Mouse (Mus musculus): ENCODE results near the gene Larp1b. TPM values are rescaled to one million over a fixed set of nuclear protein-coding genes. Genes with fewer than 3 reads are reported as not detected.

The Larp1b gene
- polyA plus RNA-seq, 1 experiment from 2014 or later: 2.8 TPM

DNA sequence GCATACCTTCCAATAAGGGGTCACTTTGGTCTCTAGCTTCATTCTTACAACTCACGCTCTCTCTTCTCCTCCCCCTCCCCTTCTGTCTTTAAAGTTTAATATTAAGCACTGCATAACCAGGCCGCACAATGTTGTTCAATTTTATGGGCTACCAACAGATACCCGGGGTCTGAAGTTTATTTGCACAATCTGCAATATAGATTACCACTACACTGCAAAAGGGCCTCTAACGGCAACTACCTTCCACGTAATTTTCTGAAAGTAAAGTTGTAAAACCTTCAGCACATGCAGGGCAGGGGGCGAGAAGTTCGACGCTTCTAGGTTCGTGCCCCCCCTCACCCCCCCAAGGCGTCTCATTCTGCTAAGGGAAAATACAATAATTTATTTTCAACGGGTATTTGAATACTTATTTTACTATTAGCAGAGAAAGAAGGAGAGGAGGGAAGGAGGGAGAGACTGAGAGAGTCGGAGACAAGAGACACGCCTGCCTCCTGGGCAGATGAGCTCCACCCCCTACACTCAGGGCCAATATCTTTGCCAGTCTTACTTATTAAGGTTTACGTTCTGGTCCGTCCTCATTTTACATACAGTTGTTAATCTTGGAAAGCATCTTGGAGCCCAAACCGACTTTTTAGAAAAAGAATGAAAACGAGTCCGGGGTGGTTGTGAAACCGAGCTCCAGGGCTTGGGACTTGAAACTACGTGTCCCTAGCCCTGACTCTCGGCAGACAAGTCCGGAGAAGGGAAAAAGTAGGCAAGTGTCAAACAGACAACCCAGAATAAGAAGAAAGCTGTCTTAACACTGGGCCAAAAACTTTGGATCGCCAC is 132.1 kb downstream of the Larp1b start:
- Histone ChIP-seq H3K36me3 (ENCODE audit: control insufficient read depth, insufficient read depth, low read length) (no peaks in the 10 kb centered on the region), H3K4me2 (ENCODE audit: low read depth, low read length, severe bottlenecking) (peak overlapping the region; percentile 78), H3K27ac (ENCODE audit: low read depth, low read length) (no peak overlapping the region), H3K9me3 (ENCODE audit: control insufficient read depth, low read length) (no peaks in the 10 kb centered on the region), H3K4me3 (ENCODE audit: low read depth, low read length) (peak overlapping the region; percentile 89), H3K9ac (ENCODE audit: low read length) (peak overlapping the region; percentile 79), H3K4me1 (replicated peaks; ENCODE audit: control insufficient read depth, insufficient read depth, low read length) (no peaks in the 10 kb centered on the region; the same call in 1 of the 2 replicates), H3K27me3 (ENCODE audit: control insufficient read depth, insufficient read depth, low read length) (no peaks in the 10 kb centered on the region)
- ATAC-seq (replicated peaks; ENCODE audit: low FRiP score): no peak
- 3% methylated on average over 23 of the region's 23 CpGs for WGBS
- no peak for DNase-seq (ENCODE audit: low spot score)

- no peaks in the 10 kb centered on the region for H3K9me3 ChIP-seq (ENCODE audit: control insufficient read depth, low read length)
- H3K27me3 ChIP-seq (ENCODE audit: control insufficient read depth, insufficient read depth, low read length): no peaks in the 10 kb centered on the region
- H3K9ac ChIP-seq (ENCODE audit: low read length): peak overlapping the region; percentile 79
- WGBS: 0% methylated on average over 42 of the region's 43 CpGs
- no peak overlapping the region for H3K27ac ChIP-seq (ENCODE audit: low read depth, low read length)
- H3K4me2 ChIP-seq (ENCODE audit: low read depth, low read length, severe bottlenecking): peak overlapping the region; percentile 78
- H3K4me3 ChIP-seq (ENCODE audit: low read depth, low read length): peak overlapping the region; percentile 89
- ATAC-seq (replicated peaks; ENCODE audit: low FRiP score) (peak; percentile 63), DNase-seq (ENCODE audit: low spot score) (no peak)
- H3K4me1 ChIP-seq (replicated peaks; ENCODE audit: control insufficient read depth, insufficient read depth, low read length): no peaks in the 10 kb centered on the region; the same call in 1 of the 2 replicates
- no peaks in the 10 kb centered on the region for H3K36me3 ChIP-seq (ENCODE audit: control insufficient read depth, insufficient read depth, low read length)
These were observed 132.9 kb downstream of the Larp1b start for GRCm38 (mm10) chr3:41082520-41082884.

DNA sequence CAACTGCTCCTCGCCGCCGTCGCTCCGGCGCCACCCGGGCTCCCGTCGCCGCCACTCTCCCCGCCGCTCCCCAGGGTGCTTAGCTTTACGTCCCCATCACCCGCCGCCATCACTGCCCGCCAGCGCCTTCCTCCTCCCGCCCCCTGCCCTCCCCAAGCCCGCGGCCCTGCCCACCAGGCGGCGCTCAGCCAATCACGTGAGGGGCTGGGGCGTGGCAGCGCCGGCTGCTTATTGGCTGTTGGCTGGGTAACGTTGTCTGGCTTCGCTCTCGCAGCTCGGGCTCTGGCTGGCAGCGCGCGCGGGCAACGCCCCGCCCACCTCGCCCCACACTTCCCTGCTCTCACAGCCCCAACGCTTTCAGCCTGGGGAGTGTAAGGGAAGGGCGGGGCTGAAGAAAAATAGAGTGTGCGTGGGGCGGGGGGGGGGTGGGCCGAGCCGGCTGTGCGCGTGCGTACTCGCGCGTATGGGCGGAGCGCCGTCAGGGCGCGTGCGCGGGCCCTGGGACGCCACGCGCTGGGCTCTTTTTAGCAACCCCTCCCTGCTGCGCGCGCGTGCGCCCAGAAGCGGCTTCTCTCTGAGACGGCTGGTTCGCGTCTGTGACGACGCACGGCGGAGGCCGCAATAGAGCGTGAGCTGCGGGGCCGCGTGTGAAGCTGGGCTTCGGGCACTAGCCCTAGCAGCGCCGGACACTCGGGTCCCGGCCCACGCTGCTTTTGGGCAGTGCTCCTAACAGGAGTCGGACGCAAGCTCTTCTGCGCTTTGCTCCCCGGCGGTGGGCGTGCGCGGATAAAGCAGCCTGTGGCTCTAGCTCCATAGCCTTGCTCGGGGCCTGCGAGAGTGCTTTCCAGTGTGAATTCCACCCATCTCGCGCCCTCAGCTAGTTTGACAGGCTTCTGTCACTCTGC is 133.5 kb downstream of the Larp1b start, which contains the start of gene Pgrmc2:
Gene Pgrmc2 (minus strand): TSS at position 162 of the 905 bp plus-strand sequence.
- peak within 1 kb of the TSS; percentile 89 for H3K4me3 ChIP-seq (ENCODE audit: low read depth, low read length)
- no peaks in the 10 kb centered on the region; the same call in 1 of the 2 replicates for H3K4me1 ChIP-seq (replicated peaks; ENCODE audit: control insufficient read depth, insufficient read depth, low read length)
- DNase-seq (ENCODE audit: low spot score) (peak; percentile 99), ATAC-seq (replicated peaks; ENCODE audit: low FRiP score) (peak; percentile 99)
- H3K27ac ChIP-seq (ENCODE audit: low read depth, low read length): peak within 1 kb of the TSS; percentile 83
- no peaks in the 10 kb centered on the region for H3K27me3 ChIP-seq (ENCODE audit: control insufficient read depth, insufficient read depth, low read length)
- under 1% methylated on average over 87 of the region's 95 CpGs for WGBS
- H3K9me3 ChIP-seq (ENCODE audit: control insufficient read depth, low read length): no peaks in the 10 kb centered on the region
- H3K9ac ChIP-seq (ENCODE audit: low read length): peak within 1 kb of the TSS; percentile 80
- H3K36me3 ChIP-seq (ENCODE audit: control insufficient read depth, insufficient read depth, low read length): no peaks in the 10 kb centered on the region
- H3K4me2 ChIP-seq (ENCODE audit: low read depth, low read length, severe bottlenecking): peak within 1 kb of the TSS; percentile 78

DNA sequence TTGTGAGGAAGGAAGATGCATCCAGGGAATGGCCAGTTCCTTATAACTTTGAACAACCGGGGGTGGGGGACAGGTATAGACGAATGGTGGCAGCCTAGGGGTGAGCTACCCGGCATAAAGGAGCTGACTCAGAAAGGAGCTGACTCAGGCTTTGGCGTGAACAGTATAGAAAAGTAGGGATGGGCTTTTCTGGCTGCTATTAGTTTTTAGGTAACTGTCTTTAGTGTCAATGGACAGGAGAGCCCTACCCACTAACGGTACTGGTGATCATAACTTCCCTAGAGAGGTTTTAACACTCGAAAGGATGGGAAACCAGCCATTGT is 134.1 kb downstream of the Larp1b start:
- Histone ChIP-seq H3K4me3 (ENCODE audit: low read depth, low read length) (peak overlapping the region; percentile 89), H3K9me3 (ENCODE audit: control insufficient read depth, low read length) (no peaks in the 10 kb centered on the region), H3K27ac (ENCODE audit: low read depth, low read length) (peak overlapping the region; percentile 83), H3K4me2 (ENCODE audit: low read depth, low read length, severe bottlenecking) (peak overlapping the region; percentile 78), H3K9ac (ENCODE audit: low read length) (peak overlapping the region; percentile 80), H3K4me1 (replicated peaks; ENCODE audit: control insufficient read depth, insufficient read depth, low read length) (no peaks in the 10 kb centered on the region; the same call in 1 of the 2 replicates), H3K27me3 (ENCODE audit: control insufficient read depth, insufficient read depth, low read length) (no peaks in the 10 kb centered on the region), H3K36me3 (ENCODE audit: control insufficient read depth, insufficient read depth, low read length) (no peaks in the 10 kb centered on the region)
- WGBS: 5% methylated on average over 6 of the region's 6 CpGs
- DNase-seq (ENCODE audit: low spot score) (no peak), ATAC-seq (replicated peaks; ENCODE audit: low FRiP score) (peak; percentile 41)

DNA sequence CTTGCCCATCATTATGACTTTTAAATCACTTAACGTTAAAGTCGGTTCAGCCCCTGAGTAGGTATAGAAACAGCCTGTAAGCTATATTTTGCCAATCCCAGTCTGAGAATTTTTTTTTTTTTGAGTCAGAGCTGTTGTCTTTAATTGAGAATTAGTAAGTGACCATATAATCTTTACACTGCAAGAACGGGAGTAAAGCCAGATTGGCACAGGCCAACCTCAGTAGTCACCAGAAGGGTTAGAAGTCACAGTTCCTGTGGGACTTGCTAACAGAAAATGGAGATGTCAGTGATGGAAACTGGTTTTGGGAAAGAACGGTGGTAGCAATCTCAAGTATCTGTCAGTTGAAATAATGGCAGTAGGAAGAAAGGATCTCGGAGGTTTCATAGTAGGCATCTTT is 134.8 kb downstream of the Larp1b start:
- no peak for ATAC-seq (replicated peaks; ENCODE audit: low FRiP score)
- Histone ChIP-seq H3K4me3 (ENCODE audit: low read depth, low read length) (no peak overlapping the region), H3K9me3 (ENCODE audit: control insufficient read depth, low read length) (no peaks in the 10 kb centered on the region), H3K36me3 (ENCODE audit: control insufficient read depth, insufficient read depth, low read length) (no peaks in the 10 kb centered on the region), H3K27ac (ENCODE audit: low read depth, low read length) (no peak overlapping the region), H3K4me2 (ENCODE audit: low read depth, low read length, severe bottlenecking) (no peak overlapping the region), H3K27me3 (ENCODE audit: control insufficient read depth, insufficient read depth, low read length) (no peaks in the 10 kb centered on the region), H3K9ac (ENCODE audit: low read length) (no peak overlapping the region), H3K4me1 (replicated peaks; ENCODE audit: control insufficient read depth, insufficient read depth, low read length) (no peaks in the 10 kb centered on the region; the same call in 1 of the 2 replicates)
- 91% methylated on average over 5 of the region's 5 CpGs for WGBS
- DNase-seq (ENCODE audit: low spot score): no peak

GRCm38 (mm10) chr3:41087071-41087470 is 137.4 kb downstream of the Larp1b start:
- Histone ChIP-seq H3K4me2 (ENCODE audit: low read depth, low read length, severe bottlenecking) (no peak overlapping the region), H3K27ac (ENCODE audit: low read depth, low read length) (no peak overlapping the region), H3K9me3 (ENCODE audit: control insufficient read depth, low read length) (no peaks in the 10 kb centered on the region), H3K36me3 (ENCODE audit: control insufficient read depth, insufficient read depth, low read length) (no peaks in the 10 kb centered on the region), H3K4me1 (replicated peaks; ENCODE audit: control insufficient read depth, insufficient read depth, low read length) (no peaks in the 10 kb centered on the region), H3K4me3 (ENCODE audit: low read depth, low read length) (no peak overlapping the region), H3K27me3 (ENCODE audit: control insufficient read depth, insufficient read depth, low read length) (no peaks in the 10 kb centered on the region), H3K9ac (ENCODE audit: low read length) (no peak overlapping the region)
- DNase-seq (ENCODE audit: low spot score) (no peak), ATAC-seq (replicated peaks; ENCODE audit: low FRiP score) (no peak)

Other genes with a start within 250 kb of the Larp1b start
- 0.11 TPM in 1 of 2 replicates, not detected in the other for gene Slc25a31, start 241.0 kb upstream of the Larp1b start, polyA plus RNA-seq (2014; fragmentation: Nextera tagmentation; extraction: Ambion mirVana)
- gene Hspa4l, start 205.3 kb upstream of the Larp1b start, polyA plus RNA-seq (2014; fragmentation: Nextera tagmentation; extraction: Ambion mirVana): 55.1 and 58.4 TPM in 2 replicates
- gene Plk4, start 149.8 kb upstream of the Larp1b start, polyA plus RNA-seq (2014; fragmentation: Nextera tagmentation; extraction: Ambion mirVana): 83.7 and 92.1 TPM in 2 replicates
- gene Mfsd8, start 102.9 kb upstream of the Larp1b start, polyA plus RNA-seq (2014; fragmentation: Nextera tagmentation; extraction: Ambion mirVana): 8.3 and 8.5 TPM in 2 replicates
- 6.1 and 8.4 TPM in 2 replicates for gene Abhd18, start 102.9 kb upstream of the Larp1b start, polyA plus RNA-seq (2014; fragmentation: Nextera tagmentation; extraction: Ambion mirVana)
- gene 1700034I23Rik, start 47.3 kb upstream of the Larp1b start, polyA plus RNA-seq (2014; fragmentation: Nextera tagmentation; extraction: Ambion mirVana): not detected in 2 replicates
- gene Pgrmc2, start 133.2 kb downstream of the Larp1b start, polyA plus RNA-seq (2014; fragmentation: Nextera tagmentation; extraction: Ambion mirVana): 28.4 and 28.9 TPM in 2 replicates

All from forebrain, embryonic 11.5 days (tissue).